Mouse (Mus musculus): ENCODE data around the gene Gpr137c.

Gene Gpr137c

DNA sequence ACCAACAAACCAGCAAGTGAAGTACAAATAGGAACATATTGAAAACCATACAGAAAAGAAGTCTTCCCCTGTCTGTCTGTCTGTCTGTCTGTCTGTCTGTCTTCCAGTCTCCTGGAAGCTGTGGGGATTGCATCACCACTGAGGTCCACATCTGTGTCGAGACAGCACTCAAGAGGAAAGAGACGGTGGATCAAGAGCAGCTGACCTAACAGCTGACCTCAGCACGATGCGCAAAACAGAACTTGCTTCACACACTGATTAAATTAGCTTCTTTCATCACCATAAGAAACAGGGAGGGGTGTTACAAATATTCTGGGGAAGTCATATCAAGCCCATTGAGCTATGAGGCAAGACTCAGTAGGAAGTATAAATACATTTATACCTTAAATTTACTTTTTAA is 72.1 kb downstream of the Gpr137c start:
- no peak for ATAC-seq (ENCODE audit: low TSS enrichment)

DNA sequence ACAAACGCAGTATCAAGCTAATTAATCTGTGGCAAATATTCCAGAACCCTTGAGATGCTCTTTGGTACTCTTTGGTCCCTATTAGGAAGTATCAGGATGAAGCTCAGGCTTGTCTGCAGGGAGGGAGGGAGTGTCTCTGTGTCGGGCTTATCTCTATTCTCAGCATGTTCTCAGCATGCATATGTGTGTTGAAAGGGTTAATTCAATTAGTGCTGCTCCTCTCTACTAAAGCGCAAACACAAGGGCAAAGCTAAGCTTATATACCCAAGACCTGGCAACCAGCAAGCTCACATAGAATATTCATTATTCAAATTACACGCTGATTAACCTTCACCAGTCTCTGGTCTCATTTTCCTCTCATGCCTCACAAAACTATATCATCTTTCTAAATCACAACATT is 84.4 kb downstream of the Gpr137c start:
- ATAC-seq (ENCODE audit: low TSS enrichment) = no peak

DNA sequence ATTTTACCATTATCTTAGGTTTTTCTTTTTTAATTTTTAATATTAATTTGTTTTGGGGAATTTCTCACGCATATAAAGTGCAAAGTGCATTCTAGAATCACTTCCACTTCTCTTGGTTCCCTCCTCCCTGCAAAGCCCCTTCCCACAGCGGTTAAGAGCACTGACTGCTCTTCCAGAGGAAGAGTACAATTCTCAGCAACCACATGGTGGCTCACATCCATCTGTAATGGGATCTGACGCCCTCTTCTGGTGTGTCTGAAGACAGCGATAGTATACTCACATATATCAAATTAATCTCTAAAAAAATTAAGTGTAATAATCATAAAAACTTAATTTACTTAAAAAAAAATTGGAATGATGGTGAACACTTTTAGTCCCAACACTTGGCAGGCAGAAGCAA is 84.9 kb downstream of the Gpr137c start:
- ATAC-seq (ENCODE audit: low TSS enrichment) = no peak

DNA sequence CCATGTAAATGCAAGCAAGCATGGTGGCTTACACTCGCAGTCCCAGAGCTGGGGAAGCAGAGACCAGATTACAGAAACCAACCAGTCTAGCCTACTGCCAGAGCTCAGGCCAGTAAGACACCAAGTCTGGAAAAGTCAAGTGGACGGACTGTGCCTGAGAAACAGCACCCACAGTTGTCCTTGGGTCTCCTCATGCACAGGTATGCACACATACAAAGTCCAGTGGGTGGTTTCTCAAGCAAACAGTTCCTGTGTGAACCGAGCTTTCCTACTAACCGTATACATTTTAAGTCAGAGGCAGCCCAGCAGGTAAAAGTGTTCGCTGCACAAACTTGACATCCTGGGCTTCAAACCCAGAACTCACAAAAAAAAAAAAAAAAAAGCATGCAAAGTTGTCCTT is 86.3 kb downstream of the Gpr137c start:
- no peak for ATAC-seq (ENCODE audit: low TSS enrichment)

DNA sequence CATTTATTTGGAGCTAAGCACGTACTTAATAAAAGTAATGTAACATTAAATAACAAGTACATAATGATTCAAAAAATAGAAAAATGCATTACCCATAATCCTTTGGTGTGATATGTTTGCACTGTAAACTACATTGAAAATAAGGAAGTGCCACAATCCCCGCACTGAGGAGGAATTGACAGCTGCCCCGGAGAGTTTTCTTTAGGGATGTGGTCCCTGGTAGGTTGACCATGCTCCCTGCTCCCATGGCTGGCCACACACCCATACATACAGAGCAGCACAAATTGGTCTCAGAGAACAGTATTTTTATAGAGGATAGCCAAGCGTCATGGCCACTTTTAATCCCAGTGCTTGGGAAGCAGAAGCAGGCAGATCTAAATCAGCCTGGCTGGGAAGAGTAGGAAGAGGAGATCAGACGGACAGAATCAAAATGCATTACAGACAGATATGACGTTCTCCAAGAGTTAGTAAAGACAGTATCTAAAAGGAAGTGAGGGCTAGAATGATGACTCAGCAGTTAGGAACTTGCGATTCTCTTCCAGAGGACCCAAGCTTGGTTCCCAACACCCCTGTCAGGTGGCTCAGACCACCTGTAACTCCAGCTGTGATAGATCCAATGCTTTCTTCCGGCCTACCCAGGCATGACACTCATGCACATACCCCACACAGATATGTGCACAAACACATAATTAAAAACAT is 88.3 kb downstream of the Gpr137c start:
- no peak for ATAC-seq (ENCODE audit: low TSS enrichment)

DNA sequence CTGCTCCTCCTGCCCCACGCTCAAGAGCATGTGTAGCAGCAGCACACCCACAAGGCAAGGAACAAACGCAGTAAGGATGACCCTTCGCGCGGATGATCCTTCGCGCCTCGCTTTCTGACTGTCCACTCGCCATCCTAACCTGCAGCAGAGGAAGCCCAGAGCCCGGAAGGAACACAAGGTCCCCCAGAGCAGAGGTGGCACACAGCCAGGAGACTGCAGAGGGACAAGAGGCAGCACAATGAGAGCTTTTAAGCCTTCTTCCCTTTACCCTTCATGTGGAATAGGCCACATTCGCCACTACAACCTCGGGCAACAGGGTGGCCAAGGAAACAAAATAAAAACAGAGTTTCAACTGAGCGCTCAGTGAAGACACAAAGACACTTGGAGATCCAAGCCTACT is 90.1 kb downstream of the Gpr137c start:
- ATAC-seq (ENCODE audit: low TSS enrichment) = no peak

DNA sequence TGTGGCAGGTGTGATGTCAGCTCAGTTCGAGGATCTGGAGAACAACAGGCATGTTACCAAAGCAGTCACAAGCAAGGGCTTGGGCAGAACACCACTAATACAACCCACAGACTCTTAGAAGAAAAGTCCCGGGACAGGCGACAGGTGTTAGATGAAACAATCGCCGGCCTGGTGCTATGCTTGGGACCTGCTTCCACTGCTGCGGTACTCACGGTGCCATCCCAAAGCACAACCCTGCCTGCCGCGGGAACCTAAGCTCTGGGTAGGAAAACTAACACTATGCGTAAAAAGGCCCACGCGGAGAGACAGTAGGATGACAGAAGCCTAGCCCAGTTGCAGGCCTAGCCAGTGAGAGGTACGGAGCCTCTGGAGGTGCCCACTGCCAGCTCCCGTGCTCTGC is 90.6 kb downstream of the Gpr137c start:
- no peak for ATAC-seq (ENCODE audit: low TSS enrichment)

DNA sequence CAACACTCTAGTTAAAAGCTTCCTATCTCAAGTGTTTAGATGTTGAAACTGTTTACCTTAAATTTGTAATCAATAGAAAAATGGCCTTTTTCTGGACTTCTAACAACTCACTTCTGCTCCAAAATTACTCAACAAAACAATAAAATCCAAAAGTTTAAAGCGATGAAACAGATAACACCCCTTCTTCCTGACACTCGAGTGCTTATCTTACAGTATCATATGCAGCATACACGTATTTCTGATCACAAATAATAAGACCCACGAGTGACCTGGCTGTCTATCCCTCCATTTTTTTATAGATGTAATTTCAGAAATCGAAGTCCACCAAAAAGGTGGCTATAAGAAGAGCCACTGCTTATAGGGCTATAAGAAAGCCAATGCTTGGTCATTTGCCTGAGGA is 97.4 kb downstream of the Gpr137c start:
- ATAC-seq (ENCODE audit: low TSS enrichment) = no peak

DNA sequence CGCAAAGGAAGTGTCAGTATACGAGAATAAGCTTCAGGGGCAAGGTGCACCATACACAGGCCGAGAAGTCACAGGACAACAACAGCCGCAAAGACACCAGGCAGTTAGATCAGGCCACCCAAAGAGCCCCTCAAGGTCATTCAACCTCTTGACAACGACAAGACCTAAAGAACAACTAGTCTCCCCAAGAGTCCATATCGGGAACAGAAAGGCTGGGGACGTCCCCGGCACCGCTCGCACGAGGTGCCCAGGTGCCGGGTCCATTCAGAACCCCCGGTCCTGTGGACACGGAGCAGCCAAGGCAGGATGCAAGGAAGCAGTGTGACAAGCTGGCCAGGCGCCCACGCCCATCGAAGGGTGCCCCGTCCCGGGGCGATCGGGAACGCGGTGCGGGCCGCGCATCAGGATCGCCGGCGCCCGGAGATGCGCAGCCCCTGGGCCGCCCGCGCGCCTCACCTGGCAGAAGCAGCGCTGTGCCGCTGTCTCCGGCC is 98.4 kb downstream of the Gpr137c start:
- ATAC-seq (ENCODE audit: low TSS enrichment) = peak; percentile 32

DNA sequence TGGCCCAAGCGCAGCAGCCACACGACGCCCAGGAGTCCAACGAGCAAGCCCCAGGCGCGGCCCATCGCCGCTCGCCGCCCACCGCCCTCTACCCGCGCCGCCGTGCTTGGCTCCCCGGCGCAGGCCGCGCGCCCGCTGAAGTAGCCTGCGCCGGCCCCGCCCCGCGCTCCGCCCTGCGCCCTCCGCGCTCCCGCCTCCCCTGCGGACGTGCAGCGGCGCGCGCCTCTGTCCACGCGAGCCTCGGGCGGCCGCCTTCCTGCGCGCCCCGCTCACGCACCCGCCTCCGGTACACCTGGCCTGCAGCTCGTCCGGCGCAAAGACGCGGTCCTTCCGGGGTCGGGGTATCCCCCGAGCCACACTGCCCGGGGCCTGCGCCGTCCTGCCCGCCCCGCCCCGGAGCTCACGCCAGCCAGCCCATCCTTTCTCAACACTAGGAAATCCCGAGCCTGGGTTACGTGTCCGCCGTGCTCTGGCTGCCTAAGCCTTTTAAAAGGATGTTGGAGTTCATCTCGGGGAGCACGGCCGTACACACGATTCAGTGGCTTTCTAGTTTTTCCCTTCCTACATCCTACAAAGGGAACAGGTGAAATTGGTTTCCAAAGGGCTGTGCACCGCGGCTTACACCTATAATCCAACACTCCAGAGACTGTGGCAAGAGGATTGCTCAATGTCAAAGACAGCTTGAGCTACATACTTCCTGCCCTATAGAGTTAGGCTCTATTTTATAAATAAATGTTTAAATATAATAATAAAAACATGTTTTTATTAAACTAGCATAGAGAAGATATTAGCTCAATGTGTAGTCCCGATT is 99.1 kb downstream of the Gpr137c start, which contains the start of gene Ero1l:
Ero1l (minus strand) TSS at position 346 of the 811 bp plus-strand sequence.
- ATAC-seq (ENCODE audit: low TSS enrichment) = peak; percentile 87

DNA sequence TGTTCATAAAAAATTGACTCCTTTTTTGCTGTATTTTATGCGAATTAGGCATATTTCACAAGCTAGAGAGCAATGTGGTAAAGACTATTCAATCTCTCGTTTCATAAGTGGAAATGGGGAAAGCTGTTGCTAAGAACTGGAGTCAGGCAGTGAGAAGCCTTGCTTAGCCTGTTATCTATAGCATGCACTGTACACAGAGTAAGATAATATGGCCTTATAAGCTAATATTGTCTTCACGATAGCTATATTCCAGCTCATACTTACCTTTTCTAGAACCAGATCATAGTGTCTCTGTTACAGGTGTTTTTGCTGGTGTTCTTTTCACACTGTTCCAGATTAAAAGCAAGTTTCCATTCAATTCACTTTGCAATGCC is 99.7 kb downstream of the Gpr137c start:
- ATAC-seq (ENCODE audit: low TSS enrichment) = no peak

DNA sequence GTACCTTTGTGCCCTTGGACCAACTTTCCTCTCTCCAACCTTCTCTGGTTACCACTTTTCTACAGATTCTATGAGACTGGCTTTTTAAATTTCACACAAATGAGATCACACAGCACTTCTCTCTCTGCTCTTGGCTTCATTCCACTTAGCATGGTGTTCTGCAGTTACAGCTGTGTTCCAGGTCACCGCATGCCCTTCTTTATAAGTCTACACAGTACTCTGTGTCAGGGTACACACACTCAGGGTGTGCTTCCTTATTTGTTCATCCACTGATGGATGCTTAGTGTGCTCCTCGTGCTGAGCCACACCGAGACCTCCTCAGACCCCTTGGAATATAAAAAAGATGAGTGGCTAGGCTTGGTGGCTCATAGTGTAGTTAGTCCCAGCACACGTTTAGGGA is 100.6 kb downstream of the Gpr137c start:
- no peak for ATAC-seq (ENCODE audit: low TSS enrichment)

DNA sequence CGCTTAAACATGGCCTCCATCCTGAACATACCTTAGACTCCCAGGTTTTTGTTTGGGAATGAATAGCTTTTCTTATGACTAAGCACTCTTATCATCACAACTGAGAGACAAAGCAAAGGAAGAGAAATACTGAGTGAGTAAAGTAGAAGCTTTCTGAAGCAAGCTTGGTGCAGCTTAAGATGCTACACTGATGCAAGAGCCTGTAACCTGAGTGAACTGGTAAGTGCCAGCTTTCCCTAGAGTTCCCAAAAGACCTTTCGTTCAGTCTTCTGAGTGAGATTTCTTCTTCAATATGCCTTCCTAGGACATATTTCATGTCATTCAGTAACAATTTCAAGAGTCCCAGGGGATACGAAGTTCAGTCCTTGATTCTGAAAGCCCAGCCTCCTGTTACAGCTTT is 101.5 kb downstream of the Gpr137c start:
- ATAC-seq (ENCODE audit: low TSS enrichment) = no peak

DNA sequence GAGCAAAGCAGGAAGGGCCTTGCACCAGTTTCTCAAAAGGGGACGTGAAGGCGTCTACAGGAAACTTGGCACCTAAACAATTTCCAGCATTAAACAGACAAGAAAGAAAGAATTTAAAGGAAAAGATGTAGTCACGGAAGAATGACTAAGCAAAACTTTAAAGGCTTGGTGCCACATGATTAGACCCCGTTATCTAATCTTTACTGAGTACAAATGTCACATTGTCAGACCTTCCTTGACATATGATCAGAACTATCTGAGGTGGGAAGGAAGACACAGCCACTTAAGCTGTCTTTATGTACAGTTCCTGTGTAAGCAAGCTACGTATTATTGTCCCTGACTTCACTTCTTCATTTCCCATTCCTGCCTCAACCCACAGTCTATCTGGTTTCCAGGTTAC is 102.1 kb downstream of the Gpr137c start:
- ATAC-seq (ENCODE audit: low TSS enrichment) = no peak

DNA sequence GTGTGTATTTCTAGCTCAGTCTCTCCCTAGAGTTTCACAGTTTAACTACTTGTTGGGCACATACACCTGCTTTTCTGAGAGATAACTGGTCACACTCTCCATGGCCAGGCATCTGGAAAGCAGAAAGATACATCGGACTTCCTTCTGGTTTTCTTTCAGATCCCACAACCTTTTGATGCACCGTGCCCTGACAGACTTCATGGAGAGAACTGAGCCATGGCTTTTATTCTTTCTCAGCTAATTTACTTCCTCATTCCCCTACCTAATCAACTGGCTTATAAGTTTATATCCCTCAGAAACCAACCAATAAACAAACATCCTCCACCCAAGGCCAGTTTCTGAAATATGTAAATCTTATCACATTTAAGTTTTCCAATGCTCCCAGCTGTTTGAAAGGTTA is 102.9 kb downstream of the Gpr137c start:
- ATAC-seq (ENCODE audit: low TSS enrichment) = no peak

DNA sequence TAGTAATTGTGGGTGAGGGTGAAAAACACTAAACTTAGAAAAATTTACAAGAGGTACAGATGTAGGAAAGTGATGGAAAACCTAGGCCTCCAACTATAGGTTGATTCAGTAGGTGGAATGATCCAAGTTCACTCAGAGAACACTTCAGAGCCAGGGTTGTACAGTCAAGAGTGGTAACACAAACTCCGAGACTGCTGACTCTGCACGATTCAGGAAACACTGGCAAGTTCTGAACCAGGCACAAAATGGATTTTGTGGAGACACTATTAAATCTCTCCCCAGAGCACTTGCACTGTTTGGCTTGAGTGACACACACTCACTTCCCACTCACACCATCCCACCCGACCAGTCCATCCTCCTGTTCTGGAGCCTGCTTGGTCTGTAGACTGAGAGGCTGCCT is 103.8 kb downstream of the Gpr137c start:
- no peak for ATAC-seq (ENCODE audit: low TSS enrichment)

DNA sequence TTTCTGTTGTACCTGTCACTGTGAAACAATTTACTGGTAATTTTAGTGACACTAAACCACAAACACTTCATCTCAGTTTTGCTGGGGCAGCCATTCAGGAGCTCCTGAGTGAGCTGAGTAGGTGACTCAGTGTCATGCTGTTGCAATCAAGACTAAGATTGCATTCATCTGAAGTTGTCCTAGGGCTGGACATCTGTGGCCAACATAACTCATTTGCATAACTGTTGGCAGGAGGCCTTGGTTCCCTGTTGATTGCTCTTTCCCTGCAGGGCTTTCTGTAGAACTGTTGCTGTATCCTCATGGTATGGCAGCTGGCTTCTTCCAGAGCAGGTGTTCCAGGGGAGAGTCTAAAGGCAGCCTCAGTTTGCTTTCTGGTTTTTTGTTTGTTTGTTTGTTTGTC is 106.0 kb downstream of the Gpr137c start:
- ATAC-seq (ENCODE audit: low TSS enrichment) = no peak

DNA sequence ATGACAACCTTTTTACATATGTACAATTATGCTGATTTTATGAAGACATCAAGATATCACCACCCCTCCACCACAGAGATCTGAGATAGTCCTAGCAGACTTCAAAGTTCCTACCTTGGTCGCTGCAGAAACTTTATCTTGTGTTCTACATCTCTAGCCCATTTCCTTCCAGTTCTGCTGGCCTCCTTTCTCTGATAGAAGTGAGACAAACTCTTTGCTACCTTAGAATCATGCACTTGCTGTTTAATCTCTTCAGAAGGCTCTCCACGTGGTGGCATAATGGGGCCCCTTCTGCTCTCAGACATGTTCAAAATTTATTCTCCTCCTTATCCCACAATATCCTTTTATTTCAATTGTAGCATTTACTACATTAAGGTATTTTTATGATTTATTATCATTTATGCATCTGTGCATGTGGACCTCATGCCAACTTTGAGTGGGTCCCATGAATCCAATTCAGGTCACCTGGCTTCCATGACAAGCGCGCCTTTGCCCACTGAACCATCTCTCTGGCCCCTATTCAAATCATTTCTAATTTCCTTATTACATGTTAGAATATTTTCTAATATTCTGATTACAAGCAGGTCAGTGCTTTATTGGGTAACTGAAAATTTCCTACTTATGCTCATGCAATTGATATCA is 108.7 kb downstream of the Gpr137c start:
- no peak for ATAC-seq (ENCODE audit: low TSS enrichment)

DNA sequence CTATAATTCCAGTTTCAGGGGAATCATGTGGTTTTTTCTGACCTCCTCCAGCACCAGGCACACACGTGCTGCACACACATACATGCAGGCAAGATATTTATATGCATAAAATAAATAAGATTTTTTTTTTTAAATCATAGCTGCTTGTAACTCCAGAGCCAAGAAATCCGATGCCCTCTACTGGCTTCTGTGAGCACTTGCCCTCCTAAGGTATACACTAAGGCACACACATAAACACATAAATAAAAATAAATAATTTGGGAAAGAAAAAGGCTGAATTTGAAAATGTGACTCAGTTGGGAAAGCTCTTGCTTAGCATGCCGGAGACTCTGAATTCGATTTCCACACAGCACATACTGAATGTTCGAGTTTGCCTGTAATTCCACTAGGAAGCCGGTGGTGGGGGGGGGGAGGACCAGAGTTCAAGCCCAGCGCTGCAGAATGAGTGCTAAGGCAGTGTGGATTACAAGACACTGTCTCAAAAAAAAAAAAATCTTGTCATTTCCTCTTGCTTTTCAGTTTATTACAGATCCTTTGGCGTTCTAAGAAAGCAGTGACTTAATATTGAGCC is 109.6 kb downstream of the Gpr137c start:
- peak; percentile 5; the same call in 1 of the 2 replicates for ATAC-seq (ENCODE audit: low TSS enrichment)

DNA sequence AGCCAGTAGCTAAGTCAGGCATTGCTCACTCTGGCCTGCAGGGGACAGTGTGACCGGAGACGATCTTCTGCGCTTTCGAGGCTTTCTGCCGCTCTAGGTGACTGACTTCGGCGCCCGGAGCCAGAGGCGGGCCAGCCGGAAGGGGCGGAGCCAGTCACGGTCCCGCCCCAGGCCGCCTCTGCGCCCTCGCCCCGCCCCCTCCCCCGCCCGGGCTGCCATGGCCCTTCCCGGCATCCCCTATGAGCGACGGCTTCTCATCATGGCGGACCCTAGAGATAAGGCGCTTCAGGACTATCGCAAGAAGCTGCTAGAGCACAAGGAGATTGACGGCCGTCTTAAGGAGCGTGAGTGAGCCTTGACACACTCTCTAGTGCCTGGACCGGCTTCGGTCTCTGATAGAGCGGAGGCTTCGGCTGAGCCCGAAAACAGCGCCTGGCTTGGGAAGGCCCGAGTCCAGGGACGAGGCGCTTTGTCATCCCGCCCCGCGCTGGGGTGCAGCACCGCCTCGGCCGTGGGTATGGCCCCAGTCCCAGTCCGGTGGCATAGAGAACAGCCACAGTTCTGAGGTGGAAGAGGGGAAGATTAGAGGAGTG is 110.2 kb downstream of the Gpr137c start, which contains the start of gene Psmc6:
Psmc6 (plus strand) TSS at position 200 of the 593 bp plus-strand sequence.
- ATAC-seq (ENCODE audit: low TSS enrichment) = peak; percentile 97
